In the genomic region with DNA sequence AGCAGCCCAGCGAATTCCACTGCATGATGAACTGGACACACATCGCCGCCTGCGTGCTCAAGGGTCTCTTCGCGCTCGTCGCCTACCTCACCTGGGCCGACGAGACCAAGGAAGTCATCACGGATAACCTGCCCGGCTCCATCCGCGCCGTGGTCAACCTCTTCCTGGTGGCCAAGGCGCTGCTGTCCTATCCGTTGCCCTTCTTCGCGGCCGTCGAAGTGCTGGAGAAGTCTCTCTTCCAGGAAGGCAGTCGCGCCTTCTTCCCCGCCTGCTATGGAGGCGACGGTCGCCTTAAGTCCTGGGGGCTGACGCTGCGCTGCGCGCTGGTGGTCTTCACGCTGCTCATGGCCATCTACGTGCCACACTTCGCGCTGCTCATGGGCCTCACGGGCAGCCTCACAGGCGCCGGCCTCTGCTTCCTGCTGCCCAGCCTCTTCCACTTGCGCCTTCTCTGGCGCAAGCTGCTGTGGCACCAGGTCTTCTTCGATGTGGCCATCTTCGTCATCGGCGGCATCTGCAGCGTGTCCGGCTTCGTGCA, we compare ENCODE assay signal across 9 mouse cellular contexts. TPM values are rescaled to one million over a fixed set of nuclear protein-coding genes. Genes with fewer than 3 reads are reported as not detected.
DNase-seq lines count a peak whose midpoint lies in the region; ATAC-seq and TF ChIP-seq lines count a peak whose summit lies in the region.
"Had no signal": no experiment of that assay in that cellular context is flagged by ENCODE, and none has a peak within 500 bp of the region (broad histone marks: within the 10 kb centered on the region; RNA-seq: fewer than 3 reads in every experiment).

No protein-coding gene starts in this region.

- ATAC-seq in kidney, embryonic 16.5 days (ENCODE audit: low FRiP score, low TSS enrichment): no peak
- no peak for ATAC-seq in embryonic facial prominence, embryonic 14.5 days (ENCODE audit: low read depth)
- ATAC-seq in intestine, postnatal 0 days: no peak
- ATAC-seq in neural tube, embryonic 11.5 days (ENCODE audit: insufficient read depth, low FRiP score, low TSS enrichment): no peak
- ATAC-seq: Patski had no signal

- no peak for TF ChIP-seq CTCF in intestine, postnatal 0 days (IDR thresholded peaks at IDR 0.05; ENCODE audit: low read depth)

- peaks cover 26% of the 10 kb centered on the region for H3K4me1 ChIP-seq in kidney, embryonic 16.5 days (ENCODE audit: insufficient read depth, low read length)
- H3K4me1 ChIP-seq in embryonic facial prominence, embryonic 14.5 days (ENCODE audit: control insufficient read depth, insufficient read depth, low read length): peaks cover 6% of the 10 kb centered on the region; the same call in 1 of the 2 replicates
- no peaks in the 10 kb centered on the region for H3K4me1 ChIP-seq in intestine, postnatal 0 days (replicated peaks; ENCODE audit: control insufficient read depth, insufficient read depth, low read length)
- H3K4me1 ChIP-seq in neural tube, embryonic 11.5 days (ENCODE audit: control insufficient read depth, insufficient read depth, low read length): no peaks in the 10 kb centered on the region

- H3K4me2 ChIP-seq in kidney, embryonic 16.5 days (replicated peaks; ENCODE audit: low read depth, low read length): peak overlapping the region; percentile 17; the same call in 1 of the 2 replicates
- 0 out of 2 replicates have a peak overlapping the region, but pooled peaks have one; percentile 13 for H3K4me2 ChIP-seq in embryonic facial prominence, embryonic 14.5 days (ENCODE audit: low read depth, low read length)
- H3K4me2 ChIP-seq in intestine, postnatal 0 days (replicated peaks; ENCODE audit: low read depth): no peak overlapping the region
- peak overlapping the region; percentile 5 for H3K4me2 ChIP-seq in neural tube, embryonic 11.5 days (ENCODE audit: low read depth)

- H3K27me3 ChIP-seq in kidney, embryonic 16.5 days (ENCODE audit: insufficient read depth, low read length): peaks cover 99% of the 10 kb centered on the region
- H3K27me3 ChIP-seq in embryonic facial prominence, embryonic 14.5 days (replicated peaks; ENCODE audit: control insufficient read depth, insufficient read depth, low read length): peaks cover 100% of the 10 kb centered on the region
- peaks cover 99% of the 10 kb centered on the region for H3K27me3 ChIP-seq in intestine, postnatal 0 days (replicated peaks; ENCODE audit: control insufficient read depth, insufficient read depth, low read length)
- peaks cover 91% of the 10 kb centered on the region for H3K27me3 ChIP-seq in neural tube, embryonic 11.5 days (ENCODE audit: control insufficient read depth, insufficient read depth, low read length)

- no peaks in the 10 kb centered on the region for H3K36me3 ChIP-seq in kidney, embryonic 16.5 days (ENCODE audit: insufficient read depth, low read length)
- no peaks in the 10 kb centered on the region for H3K36me3 ChIP-seq in embryonic facial prominence, embryonic 14.5 days (ENCODE audit: control insufficient read depth, insufficient read depth, low read length)
- H3K36me3 ChIP-seq in intestine, postnatal 0 days (ENCODE audit: control insufficient read depth, insufficient read depth): no peaks in the 10 kb centered on the region
- no peaks in the 10 kb centered on the region for H3K36me3 ChIP-seq in neural tube, embryonic 11.5 days (ENCODE audit: control insufficient read depth, insufficient read depth, low read length)

- DNase-seq in kidney, postnatal 25 days: no peak
- no peak for DNase-seq in embryonic facial prominence, embryonic 14.5 days (ENCODE audit: low spot score)
- peak; percentile 35 for DNase-seq in neural tube, embryonic 11.5 days (ENCODE audit: low spot score)
- no peak for DNase-seq in gastrocnemius, postnatal 10 days
- no peak for DNase-seq in frontal cortex, postnatal 25 days (ENCODE audit: low spot score in 2 of 2)
- no peak for DNase-seq in cerebellum, adult 11 months

- H3K4me3 ChIP-seq in kidney, embryonic 16.5 days (ENCODE audit: low read length): peak overlapping the region; percentile 18
- H3K4me3 ChIP-seq in embryonic facial prominence, embryonic 14.5 days (ENCODE audit: low read depth, low read length): peak overlapping the region; percentile 9
- 0 out of 2 replicates have a peak overlapping the region, but pooled peaks have one; percentile 9 for H3K4me3 ChIP-seq in intestine, postnatal 0 days (ENCODE audit: low read depth, low read length)
- peak overlapping the region; percentile 15; the same call in 1 of the 2 replicates for H3K4me3 ChIP-seq in neural tube, embryonic 11.5 days (ENCODE audit: low read depth, low read length)

- H3K9me3 ChIP-seq in kidney, embryonic 16.5 days (ENCODE audit: low read length): no peaks in the 10 kb centered on the region
- H3K9me3 ChIP-seq in embryonic facial prominence, embryonic 14.5 days (ENCODE audit: control insufficient read depth, low read length): no peaks in the 10 kb centered on the region
- no peaks in the 10 kb centered on the region for H3K9me3 ChIP-seq in intestine, postnatal 0 days (ENCODE audit: control insufficient read depth)
- H3K9me3 ChIP-seq in neural tube, embryonic 11.5 days (ENCODE audit: control insufficient read depth, low read length): no peaks in the 10 kb centered on the region

- 4% methylated on average over 47 of the region's 47 CpGs for WGBS in kidney, embryonic 16.5 days
- WGBS in embryonic facial prominence, embryonic 14.5 days: 2% methylated on average over 39 of the region's 47 CpGs
- 1% methylated on average over 47 of the region's 47 CpGs for WGBS in intestine, postnatal 0 days
- WGBS in neural tube, embryonic 11.5 days: 1% methylated on average over 47 of the region's 47 CpGs

- H3K27ac ChIP-seq in kidney, embryonic 16.5 days (ENCODE audit: low read length): no peak overlapping the region
- no peak overlapping the region for H3K27ac ChIP-seq in embryonic facial prominence, embryonic 14.5 days (replicated peaks; ENCODE audit: low read depth, low read length)
- H3K27ac ChIP-seq in intestine, postnatal 0 days (ENCODE audit: low read depth, low read length): no peak overlapping the region
- no peak overlapping the region; the same call in 1 of the 2 replicates for H3K27ac ChIP-seq in neural tube, embryonic 11.5 days (ENCODE audit: low read depth, low read length)

- H3K9ac ChIP-seq in kidney, embryonic 16.5 days (replicated peaks; ENCODE audit: low read length): no peak overlapping the region
- H3K9ac ChIP-seq in embryonic facial prominence, embryonic 14.5 days (ENCODE audit: low read depth, low read length): no peak overlapping the region
- H3K9ac ChIP-seq in intestine, postnatal 0 days (ENCODE audit: low read depth, low read length): no peak overlapping the region
- H3K9ac ChIP-seq in neural tube, embryonic 11.5 days (ENCODE audit: low read length): no peak overlapping the region

RNA-seq across cellular contexts. Expression of a gene that starts 3.9 kb away (rescaled TPM):
- 0.12 TPM in 1 of 2 replicates, not detected in the other for polyA plus RNA-seq in kidney, embryonic 16.5 days (2015; fragmentation: Nextera tagmentation; extraction: Ambion mirVana)
- 0.07 TPM in 1 of 2 replicates, not detected in the other for polyA plus RNA-seq in embryonic facial prominence, embryonic 14.5 days (2014; fragmentation: Nextera tagmentation; extraction: Ambion mirVana)
- polyA plus RNA-seq in intestine, postnatal 0 days (2015; fragmentation: Nextera tagmentation; extraction: Ambion mirVana): not detected in 2 replicates
- polyA plus RNA-seq in neural tube, embryonic 11.5 days (2014; fragmentation: Nextera tagmentation; extraction: Ambion mirVana): 1.6 and 2.4 TPM in 2 replicates
- total RNA-seq in gastrocnemius, postnatal 10 days (2021): under 1 TPM in 1 of 2 experiments, not detected in 1; 0.11 TPM
- polyA plus RNA-seq: Patski had no signal

RNA-seq across cellular contexts. Expression of a gene that starts 10.2 kb away (rescaled TPM):
- polyA plus RNA-seq in kidney, embryonic 16.5 days (2015; fragmentation: Nextera tagmentation; extraction: Ambion mirVana): 5.1 and 9.7 TPM in 2 replicates
- polyA plus RNA-seq in embryonic facial prominence, embryonic 14.5 days (2014; fragmentation: Nextera tagmentation; extraction: Ambion mirVana): 10.6 and 13.0 TPM in 2 replicates
- 3.7 and 5.3 TPM in 2 replicates for polyA plus RNA-seq in intestine, postnatal 0 days (2015; fragmentation: Nextera tagmentation; extraction: Ambion mirVana)
- polyA plus RNA-seq in neural tube, embryonic 11.5 days (2014; fragmentation: Nextera tagmentation; extraction: Ambion mirVana): 15.1 and 16.6 TPM in 2 replicates
- 1 to 10 TPM; 4.1 to 6.2 TPM for total RNA-seq in gastrocnemius, postnatal 10 days (2021)

RNA-seq across cellular contexts. Expression of a gene that starts 50.7 kb away (rescaled TPM):
- 14.1 and 17.7 TPM in 2 replicates for polyA plus RNA-seq in kidney, embryonic 16.5 days (2015; fragmentation: Nextera tagmentation; extraction: Ambion mirVana)
- polyA plus RNA-seq in embryonic facial prominence, embryonic 14.5 days (2014; fragmentation: Nextera tagmentation; extraction: Ambion mirVana): 4.3 and 4.7 TPM in 2 replicates
- 3.3 and 3.4 TPM in 2 replicates for polyA plus RNA-seq in intestine, postnatal 0 days (2015; fragmentation: Nextera tagmentation; extraction: Ambion mirVana)
- polyA plus RNA-seq in neural tube, embryonic 11.5 days (2014; fragmentation: Nextera tagmentation; extraction: Ambion mirVana): 3.9 and 4.0 TPM in 2 replicates
- total RNA-seq in gastrocnemius, postnatal 10 days (2021): 1 to 10 TPM; 8.3 to 9.0 TPM
